Mouse (Mus musculus) megakaryocyte-erythroid progenitor cell, adult 5-6 weeks (primary cell): Measurements from ENCODE around the gene Xylt1. TPM values are rescaled to one million over a fixed set of nuclear protein-coding genes. Genes with fewer than 3 reads are reported as not detected.

ENCODE experiments used
- ATAC-seq: replicated peaks from 2 replicates; pipeline ENCODE4 v1.8.0; 2016; ENCODE audit warnings: mild to moderate bottlenecking, inconsistent platforms; ENCODE audit not compliant: severe bottlenecking, poor library complexity, low FRiP score, low TSS enrichment
- total RNA-seq, 2 experiments: library from RNA; stranded (forward) in 1 of 2; stranded (reverse) in 1 of 2; fragments of 200-1000, 215-1000 nt in 1 of 2; fragments of >200 nt in 1 of 2; fragmentation: Nextera tagmentation in 1 of 2; gene quantifications; 2 replicates each; pipeline ENCODE4 v1.2.3; 2014 to 2017

Xylt1 gene
- total RNA-seq, 2 experiments from 2014 or later, result 13.6 to 14.5 TPM

DNA sequence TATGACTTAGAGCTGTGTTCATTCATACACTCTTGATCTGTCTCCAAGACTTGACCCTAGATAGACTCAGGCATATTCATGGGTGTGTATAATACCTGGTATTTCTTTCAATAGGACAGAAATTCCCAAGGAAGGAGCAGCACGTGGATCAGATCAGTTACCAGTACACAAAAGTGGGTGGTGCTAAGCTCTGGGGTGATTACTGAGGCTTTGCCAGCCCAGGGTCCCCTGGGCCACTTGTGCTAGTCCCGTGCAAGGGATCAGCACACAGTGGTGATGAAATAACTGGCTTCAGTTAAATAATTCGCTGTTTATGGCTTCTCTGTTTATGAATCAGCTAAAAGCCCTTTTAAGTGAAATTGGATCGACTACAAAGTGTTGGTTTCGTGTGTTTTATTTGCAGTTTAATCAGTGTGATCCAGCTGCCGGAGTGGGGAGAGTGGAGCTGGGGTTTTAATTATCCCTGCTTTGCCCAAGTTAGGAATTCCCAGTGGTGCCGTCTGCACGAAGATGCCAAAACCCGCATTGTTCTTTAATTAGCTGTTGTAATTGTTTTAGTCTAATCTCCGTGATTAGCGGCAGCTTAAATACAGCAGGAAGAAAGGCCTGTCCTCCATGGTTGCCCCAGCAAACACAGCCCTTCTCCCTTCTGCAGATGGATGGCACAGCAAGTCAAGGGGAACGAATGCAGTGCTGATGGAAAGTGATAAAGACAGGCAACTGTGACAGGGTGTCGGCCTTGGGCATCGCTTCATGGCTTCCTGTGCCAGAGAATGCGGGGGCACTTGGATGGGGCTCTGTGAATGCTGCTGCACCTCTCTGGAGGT, 120.8 kb downstream of the Xylt1 start:
- no peak for ATAC-seq

DNA sequence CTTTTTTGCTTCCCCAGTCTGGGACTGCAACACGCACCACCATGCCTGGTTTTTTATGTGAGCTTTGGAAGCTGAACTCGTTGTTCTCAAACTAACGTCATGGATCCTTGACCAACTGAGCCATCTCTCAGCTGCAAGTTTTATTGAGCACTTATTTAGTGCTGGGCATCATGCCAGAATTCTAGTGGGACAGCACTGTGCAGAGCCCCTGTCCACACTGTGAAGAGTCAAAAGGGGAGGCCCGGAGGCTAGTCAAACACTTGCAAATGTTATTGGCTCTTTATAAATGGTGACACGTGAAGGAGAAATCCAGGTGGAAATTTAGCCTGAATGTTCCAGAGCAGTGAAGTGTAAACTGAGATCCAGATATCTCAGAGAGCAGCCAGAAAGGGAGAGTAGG, 121.6 kb downstream of the Xylt1 start:
- ATAC-seq, result no peak

DNA sequence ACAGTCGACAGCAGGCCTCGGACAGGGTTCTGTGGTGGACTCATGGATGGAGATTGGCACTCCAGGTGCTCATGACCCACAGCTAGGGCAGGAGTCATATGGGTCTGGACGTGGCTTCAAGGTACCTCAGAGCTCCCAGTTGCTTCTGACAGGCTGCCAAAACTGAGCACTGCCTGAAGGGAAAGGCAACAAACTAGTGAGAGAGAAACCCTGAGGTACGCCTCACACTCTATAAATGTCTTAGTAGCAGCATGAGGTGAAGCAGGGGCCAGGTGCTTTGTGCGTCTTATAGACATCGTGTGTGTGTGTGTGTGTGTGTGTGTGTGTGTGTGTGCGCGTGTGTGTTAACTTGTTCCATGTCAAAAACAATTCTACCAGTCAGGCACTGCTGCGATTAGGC, 122.9 kb downstream of the Xylt1 start:
- no peak for ATAC-seq

DNA sequence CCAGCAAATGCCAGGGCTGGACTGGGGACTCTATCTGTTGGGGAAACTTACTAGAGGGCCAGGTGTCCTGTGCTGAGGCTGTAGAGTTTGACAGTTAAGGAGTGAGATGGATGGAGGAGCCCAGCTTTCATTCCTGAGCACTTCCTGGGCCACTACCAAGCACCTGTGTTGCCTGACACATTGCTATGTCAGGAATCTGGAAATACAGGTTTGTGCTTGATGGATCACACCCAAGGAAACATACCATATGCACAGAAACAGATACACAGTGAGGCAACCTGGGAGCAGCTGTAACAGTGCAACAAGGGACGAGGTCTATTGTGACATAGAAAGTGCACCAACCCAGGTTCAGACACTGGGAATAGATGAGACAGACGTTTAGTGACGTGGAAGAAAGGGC, 125.0 kb downstream of the Xylt1 start:
- ATAC-seq, result no peak

DNA sequence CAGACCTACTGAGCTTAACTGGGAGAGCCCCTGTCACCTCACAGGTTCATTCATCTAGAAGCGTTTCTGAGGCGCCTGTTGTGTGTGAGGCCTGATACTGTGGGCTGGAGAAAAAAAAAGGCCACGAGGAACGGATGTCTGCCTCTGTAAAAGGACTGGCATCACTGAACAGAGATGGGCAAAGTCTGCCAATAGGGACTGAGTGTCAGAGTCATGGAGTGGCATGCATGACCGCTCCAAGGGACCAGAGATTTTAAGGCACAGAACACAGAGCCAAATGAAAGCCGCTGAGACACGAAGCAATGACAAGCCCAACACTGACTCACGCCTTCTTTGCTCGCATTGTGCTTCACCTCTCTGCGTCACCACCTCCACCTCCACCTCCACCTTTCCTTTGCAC, 126.6 kb downstream of the Xylt1 start:
- ATAC-seq, result no peak

DNA sequence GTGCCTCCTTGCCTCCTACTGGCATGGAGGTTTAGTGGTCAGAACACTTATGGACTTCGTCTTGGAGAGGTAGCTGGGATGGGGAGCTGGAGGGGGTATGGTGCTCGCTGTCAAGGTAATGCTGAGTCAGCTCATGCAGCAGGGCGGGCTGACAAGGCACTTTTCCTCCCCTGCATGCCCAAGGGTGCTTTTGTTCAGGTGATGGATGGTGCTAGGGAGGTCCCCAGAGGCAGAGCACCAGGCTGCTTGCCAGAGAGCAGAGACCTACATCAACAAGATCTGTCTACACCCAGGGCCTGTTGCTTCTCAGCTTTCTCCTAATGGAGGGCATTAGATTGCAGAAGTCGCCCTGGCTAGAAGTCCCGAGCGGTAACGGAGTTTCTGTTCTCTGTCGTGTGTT, 127.3 kb downstream of the Xylt1 start:
- no peak for ATAC-seq

DNA sequence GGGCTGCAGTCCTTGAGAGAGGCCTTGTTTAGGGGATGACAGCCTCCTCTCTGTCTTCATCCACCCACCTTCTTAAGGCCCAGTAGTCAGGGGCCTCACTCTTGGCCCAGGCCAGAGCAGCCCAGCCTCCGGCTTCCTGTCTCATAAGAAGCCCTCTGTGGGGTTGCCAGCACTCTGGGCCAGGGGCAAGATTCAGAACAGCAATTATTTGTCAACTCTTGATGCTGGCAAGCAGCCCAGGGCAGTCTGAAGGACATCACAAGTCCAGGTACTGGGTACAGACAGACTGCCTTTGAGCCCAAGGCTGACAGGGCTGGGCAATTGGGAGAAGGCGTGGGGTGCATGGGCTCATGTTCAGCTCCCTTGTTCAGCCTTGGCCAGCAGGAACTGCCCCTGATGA, 129.3 kb downstream of the Xylt1 start:
- no peak for ATAC-seq

DNA sequence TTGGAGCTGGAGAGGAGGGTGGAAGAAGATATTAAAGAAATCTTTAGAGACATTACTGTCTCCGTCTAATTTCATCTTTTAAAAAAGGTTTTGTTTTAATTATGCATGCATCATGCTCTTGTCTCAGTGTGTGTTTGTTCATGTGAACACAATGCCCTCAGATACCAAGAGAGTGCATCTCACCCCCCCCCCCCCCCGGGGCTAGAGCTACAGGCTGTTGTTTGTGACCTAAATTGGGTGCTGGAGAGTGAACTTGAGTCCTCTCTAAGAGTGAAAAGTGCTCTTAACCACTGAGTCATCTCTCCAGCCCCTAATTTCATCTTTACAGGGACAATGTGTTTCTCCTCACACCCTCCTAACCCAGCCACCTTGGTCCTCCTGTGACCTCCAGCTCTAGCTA, 131.5 kb downstream of the Xylt1 start:
- ATAC-seq, result no peak

DNA sequence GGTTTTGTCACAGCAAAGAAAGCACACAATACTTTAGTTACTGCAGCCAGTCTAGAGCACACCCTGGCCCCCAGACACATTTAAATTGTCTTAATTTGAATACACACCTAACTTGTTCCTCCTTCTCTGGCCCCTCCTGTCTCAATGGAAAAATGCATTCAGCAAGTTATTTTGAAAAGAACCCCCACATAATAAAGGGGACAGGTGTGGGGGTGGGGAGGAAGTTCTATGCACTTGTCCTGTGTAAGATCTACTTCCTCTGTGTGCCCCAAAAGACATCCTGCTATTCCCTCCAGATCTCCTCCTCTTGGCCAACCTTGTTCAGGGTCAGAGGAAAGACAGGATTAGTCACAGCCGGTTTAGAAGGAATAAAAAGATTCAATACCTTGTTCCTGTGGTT, 135.0 kb downstream of the Xylt1 start:
- ATAC-seq, result no peak

DNA sequence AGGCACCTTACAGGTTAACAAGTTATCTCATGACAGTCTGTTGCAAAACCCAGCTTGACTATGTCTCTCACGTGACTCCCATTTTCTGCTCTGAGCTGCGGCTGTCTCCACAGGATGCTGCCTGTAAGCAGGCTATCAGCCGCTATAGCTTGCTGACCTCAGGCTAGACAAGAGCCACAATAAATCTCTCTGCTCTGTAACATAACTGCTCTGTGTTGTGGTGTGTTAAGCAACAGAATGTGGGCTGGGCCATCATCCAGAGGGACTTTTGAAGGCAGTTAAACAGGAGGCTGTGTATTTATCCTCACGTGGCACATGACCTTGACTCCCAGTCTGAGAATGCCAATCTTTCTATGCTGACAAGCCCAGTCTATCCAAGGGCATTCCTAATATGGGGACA, 136.1 kb downstream of the Xylt1 start:
- ATAC-seq, result no peak

DNA sequence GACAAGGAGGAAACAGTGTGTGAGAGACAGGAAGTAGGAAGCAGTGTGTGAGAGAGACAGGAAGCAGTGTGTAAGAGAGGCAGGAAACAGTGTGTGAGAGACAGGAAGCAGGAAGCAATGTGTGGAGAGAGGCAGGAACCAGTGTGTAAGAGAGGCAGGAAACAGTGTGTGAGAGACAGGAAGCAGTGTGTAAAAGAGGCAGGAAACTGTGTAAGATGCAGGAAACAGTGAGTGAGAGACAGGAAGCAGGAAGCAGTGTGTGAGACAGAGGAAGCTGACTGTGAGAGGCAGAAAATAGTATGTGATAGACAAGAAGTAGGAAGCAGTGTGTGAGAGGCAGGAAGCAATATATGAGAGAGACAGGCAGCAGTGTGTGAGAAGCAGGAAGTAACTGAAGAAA, 140.6 kb downstream of the Xylt1 start:
- ATAC-seq, result 0 out of 2 replicates have a peak, but pooled peaks have one; percentile 5

DNA sequence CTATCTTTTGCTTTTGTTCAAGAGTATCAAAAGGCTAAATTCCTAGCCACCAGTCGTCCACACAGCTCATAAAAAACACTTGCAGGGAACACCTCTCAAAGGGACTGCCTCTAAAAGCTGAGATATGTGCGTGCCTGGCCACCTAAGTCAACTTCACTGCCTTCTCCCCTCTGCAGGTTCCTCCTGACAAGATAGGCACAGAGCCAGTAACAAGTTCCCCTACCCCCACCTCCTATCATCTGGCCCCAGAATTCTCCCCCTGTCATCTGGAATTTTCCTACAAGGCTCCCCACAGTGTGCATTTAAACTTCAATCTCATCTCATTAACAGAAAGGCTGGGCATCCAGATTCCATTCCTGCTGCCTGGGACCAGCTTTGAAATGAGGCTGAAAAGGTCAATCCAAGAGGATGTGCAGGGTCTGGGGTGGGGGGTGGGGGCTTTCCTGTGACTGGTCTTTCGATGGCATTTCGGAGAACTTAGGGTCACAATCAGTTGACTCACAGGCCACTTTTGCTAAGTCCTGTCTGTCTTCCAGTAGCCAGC, 141.4 kb downstream of the Xylt1 start:
- ATAC-seq, result peak; percentile 77

DNA sequence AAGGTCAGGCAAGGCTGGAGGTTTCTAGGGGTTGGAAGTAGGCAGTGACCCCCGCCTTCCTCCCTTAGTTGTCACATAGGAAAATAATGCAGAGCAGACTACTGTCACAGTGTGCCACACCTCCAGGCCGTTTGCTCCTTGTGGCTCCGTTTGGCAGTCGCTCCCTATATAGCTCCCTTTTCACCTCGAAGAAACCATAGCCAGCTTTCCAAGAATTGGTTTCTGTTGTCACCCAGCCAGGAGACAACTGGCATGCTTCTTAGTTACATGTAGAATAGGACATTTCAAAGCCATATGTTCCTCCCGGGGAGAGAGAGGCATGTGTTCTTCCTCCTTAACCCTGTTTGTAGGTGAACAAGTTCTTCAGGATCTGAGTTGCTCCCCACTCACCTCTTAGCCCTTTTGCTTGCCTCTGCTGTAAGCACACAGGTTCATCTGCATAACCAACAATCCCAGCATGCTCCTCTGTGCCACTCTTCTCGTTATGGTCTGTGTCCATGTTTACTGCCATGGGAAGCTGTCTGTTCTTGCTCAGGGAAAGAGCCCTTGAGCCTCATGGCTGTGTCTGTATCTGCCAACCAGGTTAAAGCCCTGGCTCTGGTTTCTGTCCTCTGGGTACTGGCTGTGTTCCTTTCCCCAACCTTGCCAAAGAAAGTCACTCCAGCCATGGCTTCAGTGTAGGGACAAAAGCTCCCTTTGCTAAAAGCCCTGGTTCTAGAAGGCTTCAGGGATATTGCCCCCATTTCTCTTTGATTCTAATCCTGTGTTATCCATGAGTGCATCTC, 143.8 kb downstream of the Xylt1 start:
- ATAC-seq, result no peak

DNA sequence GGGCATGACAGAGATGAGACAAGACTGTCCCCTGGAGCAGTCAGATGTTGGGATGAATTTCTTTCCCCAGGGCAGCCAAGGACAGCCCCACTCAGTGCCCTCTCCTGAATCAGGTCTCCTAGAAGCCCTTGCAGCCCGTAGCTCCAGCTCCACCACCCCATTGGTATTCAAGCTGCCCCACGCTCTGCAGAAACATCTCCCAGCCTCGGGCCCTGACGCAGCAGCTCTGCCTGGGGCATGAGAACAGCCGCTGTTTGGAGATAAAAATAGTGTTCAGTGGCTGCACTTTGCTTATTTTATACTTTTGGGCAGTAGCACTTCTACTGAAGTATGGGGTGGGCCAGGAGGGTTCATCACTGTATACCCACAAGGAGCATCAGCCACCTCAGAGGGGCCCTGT, 144.9 kb downstream of the Xylt1 start:
- ATAC-seq, result no peak

DNA sequence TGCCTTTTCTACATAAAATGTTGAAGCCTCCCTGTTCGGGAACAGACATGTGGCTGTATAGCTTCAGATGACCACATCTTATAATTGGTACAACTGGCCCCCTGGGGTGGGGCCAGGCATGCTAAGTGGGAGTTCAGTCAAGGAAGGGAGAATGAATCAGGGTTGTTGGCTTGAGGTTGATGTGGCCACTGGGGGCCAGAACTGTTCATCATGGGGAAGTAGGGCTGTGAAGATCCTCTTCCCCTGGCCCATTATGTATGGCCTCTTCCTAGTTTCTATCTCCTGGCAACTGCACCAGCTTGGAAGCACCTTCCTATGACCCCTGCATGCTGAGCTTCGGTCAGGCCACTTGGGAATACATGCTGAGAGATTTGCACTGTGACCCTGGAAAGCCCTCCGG, 145.8 kb downstream of the Xylt1 start:
- ATAC-seq, result no peak

DNA sequence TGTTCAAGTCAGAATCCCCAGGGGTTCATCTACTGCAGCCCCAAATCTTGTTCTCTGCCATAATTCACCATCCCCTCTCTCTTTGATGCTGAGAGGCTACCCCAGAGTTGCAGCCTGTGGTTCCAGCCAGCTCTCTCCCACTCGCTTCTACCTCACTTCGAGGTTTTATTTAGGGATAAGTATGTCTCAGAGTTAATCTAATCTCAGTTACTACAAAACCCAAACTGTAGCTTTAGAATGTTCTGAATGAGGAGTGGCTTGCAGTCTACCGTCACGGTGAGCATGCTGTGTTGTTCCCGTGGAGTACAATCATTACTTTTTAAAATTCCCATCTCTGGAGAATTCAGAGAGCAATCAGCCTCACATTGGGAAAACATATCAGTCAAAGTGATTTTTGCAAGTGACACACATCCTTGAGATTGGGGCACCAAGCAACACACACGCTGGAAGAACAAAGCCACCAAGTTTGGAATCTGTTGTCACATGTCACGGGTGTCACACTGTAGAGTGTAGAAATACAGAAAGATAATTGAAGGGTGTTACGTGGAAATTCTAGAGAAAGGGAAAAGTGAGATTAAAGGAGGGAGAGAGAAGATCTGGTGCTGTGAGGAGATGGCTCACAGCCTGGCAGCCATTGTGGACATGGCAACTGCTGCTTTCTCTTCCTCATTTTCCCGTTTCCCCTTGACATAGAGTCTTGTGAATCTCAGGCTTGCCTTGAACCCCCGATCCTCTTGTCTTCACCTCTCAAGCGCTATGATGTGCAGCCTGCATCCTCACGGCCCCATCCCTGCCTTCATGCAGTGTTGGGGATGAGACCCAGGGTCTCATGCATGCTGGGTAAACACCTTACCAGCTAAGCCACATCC, 149.2 kb downstream of the Xylt1 start:
- ATAC-seq, result no peak

DNA sequence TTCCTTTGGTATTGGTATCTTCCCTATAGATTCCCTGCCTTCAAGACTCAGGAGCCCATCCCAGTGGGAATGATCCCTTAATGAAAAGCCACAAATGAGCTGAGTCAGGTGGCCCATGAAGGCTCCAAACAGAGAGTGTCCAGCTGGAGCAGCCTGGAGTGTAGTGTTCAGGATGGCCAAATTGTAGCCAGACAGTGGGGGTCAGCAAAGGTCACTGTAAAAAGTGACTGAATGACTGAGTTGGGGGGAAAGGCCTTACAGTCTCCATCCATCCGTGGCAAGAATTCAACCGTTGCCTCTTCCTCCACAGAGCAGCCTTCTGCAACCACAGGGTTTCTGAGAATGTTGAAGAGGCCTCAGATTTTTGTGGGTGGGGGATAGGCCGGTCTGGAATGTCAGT, 151.9 kb downstream of the Xylt1 start:
- ATAC-seq, result no peak

DNA sequence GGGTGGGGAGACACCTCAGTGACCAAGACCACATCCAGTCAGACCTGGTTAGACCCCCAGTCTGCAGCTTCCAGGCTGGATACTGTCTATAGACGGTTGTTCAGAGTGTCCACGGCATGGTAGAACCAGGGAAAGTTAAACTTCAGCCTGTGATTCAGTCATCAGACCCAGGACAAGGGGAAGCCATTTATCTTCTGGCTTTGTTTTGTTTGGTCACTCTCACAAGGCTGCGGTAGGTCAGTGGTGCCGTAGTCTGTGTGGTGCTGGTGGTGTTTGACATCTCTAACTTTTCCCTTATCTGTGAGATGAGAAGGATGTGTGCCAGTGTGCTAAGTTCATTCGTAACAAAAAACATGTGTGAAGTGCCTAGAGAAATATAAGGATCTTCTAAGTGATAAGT, 152.4 kb downstream of the Xylt1 start:
- ATAC-seq, result no peak

DNA sequence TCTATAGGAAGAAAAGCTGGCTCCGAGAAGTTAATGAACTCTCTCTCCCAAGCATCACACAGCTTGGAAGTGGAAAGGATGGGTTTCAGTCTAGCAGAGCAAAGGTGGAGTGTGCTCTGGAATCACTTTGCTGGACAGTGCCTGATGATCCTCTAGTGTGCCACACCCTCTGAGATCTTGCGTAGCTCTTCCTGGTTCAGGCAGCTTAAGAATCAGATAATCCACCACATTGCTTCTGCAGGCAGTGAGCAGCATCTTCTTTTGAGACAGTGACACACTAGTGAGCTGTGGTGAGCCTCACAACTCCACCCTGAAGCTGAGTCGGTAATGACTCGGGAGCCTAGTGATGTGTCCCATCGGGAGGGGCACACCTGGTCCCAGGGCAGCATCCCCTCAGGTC, 159.2 kb downstream of the Xylt1 start:
- ATAC-seq, result peak; percentile 69

DNA sequence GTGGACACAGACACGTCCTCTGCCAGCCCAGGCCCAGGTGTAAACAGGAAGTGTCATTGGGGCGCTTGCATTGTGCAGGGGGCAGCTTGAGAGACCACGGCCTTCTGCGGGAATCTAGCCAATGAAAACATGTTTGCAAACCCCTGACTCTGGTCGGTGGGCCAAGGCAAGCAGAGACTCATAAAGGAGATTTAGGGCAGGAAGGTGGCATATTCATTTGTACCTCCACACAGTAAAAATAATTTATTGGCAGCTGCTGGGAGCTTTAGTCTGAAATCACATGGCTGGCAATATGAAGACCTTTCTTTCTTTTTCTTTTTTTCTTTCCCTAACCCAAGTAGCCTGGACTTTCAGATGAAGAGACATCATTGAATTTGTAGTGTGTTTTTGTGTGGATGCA, 159.6 kb downstream of the Xylt1 start:
- no peak for ATAC-seq
